Mouse (Mus musculus) cerebellum, postnatal 25 days (tissue): ENCODE data around the gene Cideb.

ENCODE experiments used
- DNase-seq, 2 experiments: peaks; one replicate each; pipeline ENCODE4 v3.0.0; 2021; ENCODE audit warnings: mixed read lengths in 2 of 2

Cideb gene

DNA sequence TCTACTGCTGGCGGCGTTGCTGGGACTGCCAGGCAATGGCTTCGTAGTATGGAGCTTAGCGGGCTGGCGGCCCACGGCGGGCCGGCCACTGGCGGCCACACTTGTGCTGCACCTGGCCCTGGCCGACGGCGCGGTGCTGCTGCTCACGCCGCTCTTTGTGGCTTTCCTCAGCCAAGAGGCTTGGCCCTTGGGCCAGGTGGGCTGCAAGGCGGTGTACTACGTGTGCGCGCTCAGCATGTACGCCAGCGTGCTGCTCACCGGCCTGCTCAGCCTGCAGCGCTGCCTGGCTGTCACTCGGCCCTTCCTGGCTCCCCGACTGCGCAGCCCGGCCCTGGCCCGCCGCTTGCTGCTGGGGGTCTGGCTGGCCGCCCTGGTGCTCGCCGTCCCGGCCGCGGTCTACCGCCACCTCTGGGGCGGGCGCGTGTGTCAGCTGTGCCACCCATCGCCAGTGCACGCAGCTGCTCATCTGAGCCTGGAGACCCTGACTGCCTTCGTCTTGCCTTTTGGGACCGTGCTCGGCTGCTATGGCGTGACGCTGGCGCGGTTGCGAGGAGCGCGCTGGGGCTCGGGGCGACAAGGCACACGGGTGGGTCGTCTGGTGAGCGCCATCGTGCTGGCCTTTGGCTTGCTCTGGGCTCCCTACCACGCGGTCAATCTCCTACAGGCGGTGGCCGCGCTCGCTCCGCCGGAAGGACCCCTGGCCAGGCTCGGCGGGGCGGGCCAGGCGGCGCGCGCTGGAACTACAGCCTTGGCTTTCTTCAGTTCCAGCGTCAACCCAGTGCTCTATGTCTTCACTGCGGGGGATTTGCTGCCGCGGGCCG, 4.0 kb upstream of the Cideb start:
- peak; percentile 60 to 62 for DNase-seq

DNA sequence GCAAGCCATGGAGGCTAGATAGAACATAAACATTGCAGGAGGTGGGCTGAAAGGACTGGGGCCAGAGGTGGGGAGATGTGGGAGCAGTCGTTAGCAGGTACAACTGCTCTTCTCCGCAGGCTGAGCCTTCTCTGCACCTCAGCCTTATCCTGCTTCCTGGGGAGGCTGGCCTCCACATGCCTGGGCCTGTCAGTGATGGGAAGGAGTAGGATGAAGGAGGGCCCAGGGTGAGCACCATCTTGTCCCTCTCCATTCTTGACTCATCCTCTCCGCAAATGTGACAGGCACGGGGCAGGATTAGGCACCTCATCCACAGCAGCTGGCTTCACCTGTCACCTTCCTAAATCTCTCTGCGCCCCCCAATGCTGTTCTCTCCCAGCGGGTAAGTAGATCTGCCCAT, 2.9 kb upstream of the Cideb start, which contains the start of gene Ltb4r2:
Ltb4r2 (plus strand) TSS at position 266 of the 400 bp plus-strand sequence.
- no peak for DNase-seq

DNA sequence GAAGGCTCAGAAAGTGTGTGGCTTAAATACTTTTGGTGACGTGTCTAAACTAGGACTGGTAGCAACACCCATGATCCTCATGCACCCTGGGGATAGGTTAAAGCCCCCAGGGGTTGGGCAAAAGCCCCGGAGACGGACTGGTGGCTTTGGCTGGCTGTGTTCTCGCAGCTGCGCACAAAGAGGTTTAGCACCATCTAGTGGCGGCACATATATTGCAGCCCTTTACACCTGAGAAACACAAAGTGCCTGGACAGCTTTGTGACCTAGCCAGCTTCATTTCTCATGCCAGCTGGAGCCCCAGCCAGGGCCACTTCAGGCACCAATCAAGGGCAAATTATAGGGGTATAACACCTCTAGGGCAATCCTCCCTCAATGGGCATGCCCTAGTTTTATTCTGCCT, 1.9 kb upstream of the Cideb start:
- peak; percentile 86 to 92 for DNase-seq

DNA sequence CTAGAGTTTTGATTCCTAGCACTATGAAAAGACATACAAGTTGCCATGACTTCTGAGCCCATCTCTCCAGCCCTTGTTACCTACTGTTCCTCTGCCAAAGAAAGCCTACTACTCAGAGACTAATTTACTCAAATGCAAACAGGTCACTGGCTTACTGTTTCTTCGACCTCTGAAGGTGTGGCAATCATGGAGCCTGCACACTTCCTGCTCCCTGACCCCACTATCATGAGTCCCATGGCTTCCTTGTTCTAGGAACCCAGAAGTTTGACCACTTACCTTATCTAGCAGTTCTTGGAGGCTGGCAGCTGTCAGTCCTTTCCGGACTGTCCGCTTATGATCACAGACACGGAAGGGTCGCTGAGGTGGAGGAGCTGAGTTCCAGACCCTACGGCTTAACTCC, 692 bp downstream of the Cideb start:
- no peak for DNase-seq

DNA sequence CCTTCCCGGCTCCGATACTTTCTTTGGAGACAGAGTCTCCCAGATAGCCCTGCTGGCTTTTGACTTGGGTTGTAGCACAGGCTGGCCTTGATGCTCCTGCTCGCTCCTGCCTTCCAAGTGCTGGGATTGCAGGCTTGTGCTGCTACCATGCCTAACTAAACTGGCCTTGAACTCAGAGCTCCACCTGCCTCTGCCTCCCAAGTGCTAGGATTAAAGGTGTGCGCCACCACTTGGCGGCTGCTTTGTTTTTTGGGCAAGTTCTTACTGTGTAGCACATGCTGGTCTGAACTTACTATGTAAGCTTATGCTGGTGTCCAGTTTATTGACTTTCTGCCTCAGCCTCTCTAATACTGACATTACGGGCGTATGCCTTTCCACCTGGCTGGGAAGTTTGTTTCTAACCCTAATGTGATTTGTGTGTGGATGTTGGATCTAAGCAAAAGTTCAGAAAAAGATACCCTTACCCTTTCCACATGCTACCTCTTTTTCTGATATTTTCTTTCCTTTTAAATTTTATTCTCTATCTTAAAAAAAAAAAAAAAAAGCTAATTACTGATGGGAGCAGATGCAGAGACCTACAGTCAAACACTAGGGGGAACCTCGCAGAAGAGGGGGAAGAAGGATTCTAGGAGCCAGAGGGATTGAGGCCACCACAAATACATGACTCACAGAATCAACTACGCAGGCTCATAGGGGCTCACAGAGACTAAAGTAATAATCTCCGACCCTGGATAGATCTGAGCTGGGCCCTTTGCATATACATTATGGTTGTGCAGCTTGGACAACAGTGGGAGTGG, 11.0 kb downstream of the Cideb start:
- DNase-seq, result no peak

DNA sequence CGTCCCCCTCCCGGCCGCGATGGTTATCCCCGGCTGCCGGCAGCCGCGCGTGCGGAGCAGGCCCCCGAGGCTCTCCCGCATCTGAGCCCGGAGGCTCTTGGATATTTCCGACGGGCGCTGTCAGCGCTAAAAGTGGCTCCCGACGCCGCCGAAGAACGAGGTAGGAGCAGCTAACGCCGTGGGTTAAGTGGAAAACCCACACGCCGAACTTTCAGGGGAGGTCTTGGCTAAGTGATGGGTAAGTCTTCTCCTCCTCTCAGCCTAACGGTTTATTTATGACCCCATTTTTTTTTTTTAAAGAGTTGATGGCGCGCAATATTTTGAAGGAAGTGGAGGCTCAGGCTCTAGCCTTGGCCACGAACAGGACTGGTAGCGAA, 12.4 kb downstream of the Cideb start:
- no peak for DNase-seq

DNA sequence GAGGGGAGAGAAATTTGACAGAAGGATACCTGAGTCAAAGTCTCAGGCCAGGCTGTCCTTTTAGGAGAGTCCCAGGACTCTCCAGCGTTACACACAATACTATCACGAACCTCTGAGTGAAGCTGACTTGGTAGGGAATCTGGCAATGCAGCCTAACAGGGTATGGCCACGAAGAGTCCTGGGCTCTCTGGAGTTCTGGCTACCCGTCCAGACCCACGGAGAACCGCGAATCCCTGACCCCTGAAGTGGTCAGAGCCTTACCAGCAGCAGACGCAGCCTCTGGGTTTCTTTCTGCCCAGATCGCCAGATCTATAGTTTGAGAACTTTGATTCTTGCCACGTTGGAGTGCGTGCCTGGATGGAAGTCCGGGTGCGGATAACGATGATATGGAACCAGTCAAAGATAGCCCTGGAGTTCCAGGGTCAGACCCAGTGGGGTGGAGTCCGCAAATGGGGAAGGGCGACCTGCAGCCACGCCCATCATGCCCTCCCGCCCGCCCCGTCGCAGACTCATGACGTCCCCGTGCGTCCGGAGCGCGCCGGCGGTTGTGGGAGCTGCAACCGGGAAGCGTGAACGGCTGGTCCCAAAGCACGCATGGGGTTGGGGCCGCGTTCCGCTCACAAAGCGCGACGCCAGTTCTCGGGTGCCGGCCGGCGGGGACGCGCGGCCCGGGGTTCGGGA, 12.9 kb downstream of the Cideb start, which contains the start of the genes Dhrs1 and Nop9:
Dhrs1 (minus strand) TSS at position 511 of the 681 bp plus-strand sequence.
Nop9 (plus strand) TSS at position 514 of the 681 bp plus-strand sequence.
- peak; percentile 89 to 92 for DNase-seq

DNA sequence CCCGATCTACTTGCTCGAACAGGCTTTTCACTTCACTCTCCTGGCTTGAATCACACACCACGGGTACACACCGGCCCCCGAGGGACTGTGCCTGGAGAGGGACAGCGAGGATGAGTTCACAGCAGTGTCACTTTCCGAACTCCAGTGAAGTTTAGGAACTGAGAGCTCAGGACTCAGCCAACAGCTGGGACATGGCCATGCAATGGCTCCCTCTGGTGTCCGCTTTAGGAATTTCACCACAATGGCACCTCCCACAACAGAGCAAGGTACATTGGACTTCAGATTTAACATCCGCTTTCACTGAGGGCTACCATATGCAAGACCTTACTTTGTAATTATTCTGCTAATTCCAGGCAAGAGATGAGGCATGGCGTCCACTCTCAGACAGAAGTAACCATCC, 14.5 kb downstream of the Cideb start:
- DNase-seq, result peak; percentile 86 to 91

DNA sequence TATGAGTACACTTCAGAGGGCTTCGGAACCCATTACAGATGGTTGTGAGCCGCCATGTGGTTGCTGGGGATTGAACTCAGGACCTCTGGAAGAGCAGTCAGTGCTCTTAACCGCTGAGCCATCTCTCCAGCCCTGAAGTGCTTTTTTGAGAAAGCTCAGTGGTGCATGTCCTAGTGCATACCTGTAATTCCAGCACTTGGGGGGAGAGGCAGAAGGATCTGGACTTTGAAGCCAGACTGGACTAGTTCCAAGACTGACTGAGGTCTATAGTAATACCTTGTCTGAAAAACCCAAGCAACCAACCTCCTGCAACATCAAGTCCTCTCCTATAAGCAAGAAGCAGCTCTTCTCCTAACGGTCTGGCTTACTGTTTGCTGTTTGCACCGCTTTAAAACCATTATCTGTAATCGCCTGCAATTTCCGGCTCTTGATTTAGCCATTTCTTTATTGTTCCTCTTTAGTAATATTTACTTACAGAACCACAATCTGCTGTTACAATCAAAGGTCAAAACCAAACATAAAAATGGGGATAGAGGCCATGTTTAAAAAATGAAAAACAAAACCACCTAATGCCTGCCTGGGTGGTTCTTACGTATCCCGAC, 21.1 kb downstream of the Cideb start:
- DNase-seq, result no peak

DNA sequence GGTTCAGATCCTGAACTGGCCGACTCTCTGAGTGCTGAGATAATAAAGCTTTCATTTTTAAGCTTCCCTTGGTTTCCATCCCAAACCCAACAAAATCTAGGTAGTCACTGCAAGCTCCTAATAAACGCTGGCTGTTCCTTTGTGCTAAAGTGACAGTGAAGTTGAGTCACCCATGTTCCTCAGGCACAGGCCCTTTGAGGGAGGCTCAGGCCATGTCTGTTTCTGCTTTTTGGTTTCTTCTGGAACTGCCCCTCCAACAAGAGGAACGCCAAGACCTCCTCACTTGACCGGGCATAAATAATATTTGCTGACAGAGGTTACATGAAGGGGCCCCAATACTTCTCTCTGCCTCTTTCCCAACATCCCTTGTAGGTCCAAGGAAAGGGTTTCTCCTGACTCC, 22.5 kb downstream of the Cideb start:
- no peak for DNase-seq

DNA sequence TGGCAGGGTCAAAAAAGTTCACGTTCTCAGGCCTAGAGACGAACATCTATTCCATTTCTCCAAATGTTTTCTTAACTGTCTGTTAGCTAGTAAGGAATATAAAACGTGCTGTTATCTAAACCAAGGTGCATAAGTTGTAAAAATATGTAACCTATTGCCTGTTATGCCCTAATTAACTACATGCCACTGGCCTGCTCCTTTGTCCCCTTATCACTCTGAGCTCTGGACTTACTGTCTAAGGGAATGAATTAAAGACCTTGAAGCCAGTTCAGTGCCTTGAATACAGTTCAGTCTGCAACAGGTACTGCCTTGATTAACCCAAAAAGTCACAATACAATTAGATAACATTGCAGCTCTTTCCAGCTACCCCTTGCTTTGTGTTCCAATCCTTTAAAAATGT, 22.9 kb downstream of the Cideb start:
- no peak for DNase-seq

DNA sequence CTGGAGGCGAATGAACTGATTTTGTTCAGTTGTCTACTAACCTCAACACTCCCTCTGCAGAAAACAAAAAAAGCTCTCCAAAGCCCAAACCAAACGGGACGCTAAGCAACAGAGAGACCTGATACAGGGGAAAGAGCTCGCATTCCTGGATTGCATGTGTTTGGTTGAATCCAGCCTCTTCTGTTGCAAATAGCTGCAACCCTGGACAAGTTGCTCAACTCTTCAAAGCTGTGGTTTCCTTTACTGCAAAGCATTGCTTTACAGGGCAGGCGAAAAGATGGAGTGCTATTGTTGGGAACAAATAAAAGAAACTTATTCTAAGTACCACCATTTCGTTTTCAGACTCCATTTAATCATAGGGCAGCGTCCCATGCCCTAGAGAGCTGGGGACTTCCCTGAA, 23.4 kb downstream of the Cideb start:
- no peak for DNase-seq

DNA sequence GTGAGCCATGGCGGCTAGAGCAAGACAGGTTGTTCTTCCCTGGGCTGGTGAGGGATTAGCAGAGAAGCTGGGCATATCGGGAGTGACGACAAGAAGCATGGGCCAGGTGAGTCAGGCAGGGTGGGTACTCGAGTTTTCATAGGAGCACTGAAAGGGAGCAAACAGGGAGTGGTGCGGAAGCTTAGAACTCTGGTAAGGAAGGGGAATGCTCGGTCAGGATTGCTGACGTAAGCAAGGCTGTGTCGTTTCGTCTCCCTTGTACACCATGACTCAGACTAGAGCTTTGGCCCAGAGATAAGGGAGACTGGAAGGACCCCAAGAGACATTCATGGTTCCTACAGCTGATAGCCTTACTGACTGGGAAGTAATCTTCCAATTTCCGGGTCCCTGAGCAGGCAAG, 24.4 kb downstream of the Cideb start:
- no peak for DNase-seq

DNA sequence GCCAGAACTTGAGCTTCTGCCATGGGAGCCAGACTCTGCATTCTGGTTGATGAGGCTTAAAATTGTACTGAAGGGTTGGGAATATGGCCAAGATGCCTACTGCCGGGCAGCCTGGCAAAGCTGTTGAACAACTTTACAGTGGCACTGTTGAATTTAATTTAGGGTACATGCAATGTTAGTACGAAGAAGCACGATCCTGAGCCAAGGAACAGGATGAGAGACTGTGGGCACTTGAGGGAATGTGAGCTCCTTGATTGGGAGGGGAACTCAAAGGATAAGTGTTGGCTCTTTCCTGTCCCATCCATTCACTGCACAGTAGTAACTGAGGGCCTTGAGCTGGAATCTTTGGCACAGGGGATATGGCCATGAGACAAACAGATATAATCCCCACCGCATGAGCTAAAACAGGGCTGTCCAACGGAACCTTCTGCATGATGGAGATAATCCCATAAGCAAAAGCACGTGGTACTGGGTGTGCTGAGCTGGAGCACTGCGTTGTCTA, 27.7 kb downstream of the Cideb start:
- DNase-seq, result no peak

DNA sequence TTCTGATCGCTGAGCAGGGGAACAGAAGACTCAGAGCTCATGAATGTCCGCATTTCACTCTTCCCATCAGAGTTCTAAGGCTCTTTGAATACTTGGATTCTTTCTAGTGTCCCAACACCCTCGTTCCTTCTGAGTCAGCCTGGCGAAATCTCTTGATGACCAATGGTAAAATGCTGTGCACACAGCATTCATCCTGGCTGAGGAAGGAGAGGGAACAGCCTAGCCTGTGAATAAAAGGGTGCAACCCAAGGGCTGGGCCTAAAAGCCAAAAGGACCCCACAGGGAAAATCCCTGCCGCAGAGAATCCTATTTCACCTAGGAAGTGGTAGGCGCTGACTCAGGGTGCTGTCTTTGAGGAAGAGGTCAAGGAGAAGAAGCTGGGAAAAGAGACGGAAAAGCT, 28.1 kb downstream of the Cideb start:
- DNase-seq, result no peak

DNA sequence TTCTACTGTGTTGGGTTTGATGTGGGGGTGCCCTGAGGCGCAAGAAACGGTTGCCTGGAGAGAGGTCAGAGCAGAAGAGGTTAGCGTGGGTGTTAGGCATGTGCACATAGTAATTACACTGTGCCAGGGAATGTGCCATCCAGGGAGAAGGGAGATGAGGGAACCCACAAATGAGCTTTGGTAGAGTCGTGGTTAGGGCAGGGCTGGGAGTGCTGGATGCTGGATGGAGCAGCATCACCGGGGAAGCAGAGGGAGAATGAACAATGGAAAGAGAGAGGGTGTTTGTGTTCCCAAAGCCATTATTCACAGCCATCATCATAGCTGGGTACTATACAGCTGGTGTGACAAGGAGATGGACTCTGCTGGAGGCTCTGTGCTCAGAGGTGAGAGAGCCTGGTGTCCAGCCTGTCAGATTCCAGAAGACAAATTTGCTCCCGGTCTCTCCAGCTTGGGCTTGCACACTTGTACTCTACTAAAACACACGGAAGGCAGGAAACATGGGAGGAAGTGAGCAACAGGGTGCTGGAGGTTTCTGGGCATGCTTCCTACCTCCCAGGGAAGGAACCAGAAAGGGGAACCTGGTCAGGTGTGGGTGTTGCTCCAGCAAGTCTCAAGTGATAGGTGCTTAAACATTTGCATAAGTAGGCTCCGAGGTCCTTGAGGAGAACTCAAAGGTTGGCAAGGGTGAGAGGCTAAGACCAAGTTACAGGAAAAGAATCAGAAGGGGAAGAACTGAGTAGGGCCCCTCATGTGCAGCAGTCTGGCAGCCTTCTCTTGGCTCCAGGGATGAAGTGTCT, 30.2 kb downstream of the Cideb start:
- no peak for DNase-seq

DNA sequence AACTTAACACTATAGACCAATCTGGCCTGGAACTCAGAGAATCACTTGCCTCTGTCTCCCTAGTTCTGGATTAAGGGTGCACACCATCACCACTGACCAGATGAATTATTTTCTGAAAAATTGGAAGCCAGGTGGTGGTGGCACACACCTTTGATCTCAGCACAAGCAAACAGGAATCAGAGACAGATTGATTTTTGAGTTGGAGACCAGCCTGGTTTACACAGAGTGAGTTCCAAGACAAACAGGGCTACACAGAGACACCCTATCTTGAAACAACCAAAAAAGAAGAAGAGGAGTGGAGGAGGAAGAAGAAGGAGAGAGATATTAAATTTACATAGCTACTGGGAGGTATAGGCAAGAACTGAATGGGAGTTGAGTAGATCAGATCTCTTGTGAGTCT, 32.0 kb downstream of the Cideb start:
- DNase-seq, result no peak

DNA sequence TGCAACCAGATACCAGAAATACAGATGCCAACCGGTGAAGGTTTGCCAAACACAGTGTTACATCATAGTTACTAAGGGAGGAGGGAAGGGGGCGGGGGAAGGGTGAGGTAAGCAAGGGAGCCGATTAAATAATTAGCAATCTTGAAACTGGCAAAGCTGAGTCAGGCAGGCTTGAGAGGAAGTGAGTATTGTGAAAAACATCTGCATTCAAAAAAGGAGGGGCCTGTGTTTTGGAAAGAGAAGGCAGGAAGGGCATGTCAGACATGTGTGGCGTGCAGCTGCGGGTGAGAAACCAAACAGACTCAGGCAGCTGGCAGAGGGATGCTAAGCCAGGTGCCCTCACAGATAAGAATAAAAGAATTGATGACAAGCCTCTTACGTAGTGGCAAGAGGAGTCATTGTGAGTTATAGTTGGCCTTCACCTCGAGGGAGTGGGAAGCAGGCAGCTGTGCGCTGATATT, 33.8 kb downstream of the Cideb start:
- DNase-seq, result no peak

DNA sequence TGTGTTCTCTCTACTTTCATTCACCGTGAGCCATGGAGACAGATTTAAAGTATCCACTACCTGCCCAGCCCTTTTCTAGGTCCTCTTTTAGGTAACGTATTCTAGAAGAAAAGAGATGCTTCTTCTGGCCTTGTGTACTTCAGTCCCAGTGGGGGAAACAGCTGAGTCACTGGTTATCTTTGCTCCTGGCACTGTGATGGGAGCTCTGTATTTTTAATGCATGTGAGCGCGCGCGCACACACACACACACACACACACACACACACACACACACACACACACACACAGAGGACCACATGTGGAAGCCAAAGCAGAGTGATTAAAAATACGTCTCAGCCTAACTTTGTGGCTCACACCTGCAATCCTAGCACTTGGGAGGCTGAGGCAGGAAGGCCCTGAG, 34.8 kb downstream of the Cideb start:
- no peak for DNase-seq

DNA sequence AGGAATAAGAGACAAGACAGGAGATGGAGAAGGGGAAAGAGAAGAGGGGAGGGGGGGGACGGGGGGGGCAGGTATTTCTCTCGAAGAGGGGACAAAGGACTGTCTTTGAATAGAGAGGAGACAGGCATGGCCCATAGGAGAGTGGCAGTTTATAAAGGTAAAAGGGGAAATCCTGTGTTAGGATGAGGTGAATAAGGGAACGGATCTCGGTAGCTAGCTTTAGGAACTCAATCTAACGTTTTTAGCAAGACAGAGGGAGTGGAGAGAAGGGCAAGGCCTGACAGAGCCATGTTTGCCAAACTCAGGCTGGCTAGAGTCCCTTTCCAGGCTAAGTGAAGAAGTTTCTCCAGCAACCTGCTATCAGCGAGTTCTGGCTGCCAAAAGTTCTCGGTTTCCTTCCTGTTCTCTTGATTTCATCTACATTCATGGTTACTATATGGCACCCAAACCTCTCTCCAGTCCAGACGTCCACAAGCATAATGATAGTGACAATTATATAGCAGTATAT, 35.8 kb downstream of the Cideb start:
- no peak for DNase-seq

DNA sequence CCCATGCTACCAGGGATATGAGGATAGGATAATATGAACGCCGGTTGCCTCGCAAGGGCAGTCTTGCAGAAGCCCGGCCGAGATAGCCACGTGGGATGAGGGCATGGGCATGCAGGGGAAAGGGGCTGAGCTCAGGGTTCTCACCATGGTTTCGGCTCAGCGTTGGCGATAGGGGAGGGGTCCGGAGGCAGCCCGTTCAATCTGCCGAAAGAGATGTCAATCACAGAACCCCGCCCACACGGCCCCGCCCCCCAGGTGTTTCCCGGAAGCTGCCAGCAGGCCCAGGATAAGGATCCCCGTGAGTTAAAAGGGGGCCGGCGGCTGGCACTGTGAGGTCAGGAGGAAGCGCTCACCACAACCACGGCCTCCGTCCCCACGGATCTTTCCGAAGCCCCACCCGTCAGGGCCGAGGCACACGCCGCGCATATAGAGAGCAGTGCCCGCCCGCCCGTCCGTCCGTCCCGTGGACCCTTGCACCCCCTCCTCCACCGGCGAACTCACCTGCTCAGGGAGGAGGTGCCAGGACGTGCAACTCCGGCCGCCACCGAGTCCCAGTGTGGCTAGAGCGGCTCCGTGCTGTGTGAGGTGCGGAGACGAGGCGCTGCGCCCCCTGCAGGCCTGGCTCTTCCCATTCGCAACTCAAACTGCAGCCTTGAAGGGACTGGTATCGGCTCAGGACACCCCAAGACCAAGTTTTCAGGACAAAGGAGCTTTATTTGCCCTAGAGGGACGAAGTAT, 36.4 kb downstream of the Cideb start, which contains the start of gene Rabggta:
Rabggta (minus strand) TSS at position 564 of the 738 bp plus-strand sequence.
- DNase-seq, result peak; percentile 96 to 97
